Mouse (Mus musculus) ovary, postnatal 14 days (tissue): ENCODE measurements around the gene Ubac2.
A peak's percentile ranks its signal among the peaks of the same experiment; 100 is the strongest.

Source experiments
- DNase-seq: peaks from one replicate; pipeline ENCODE4 v3.0.0; 2022; ENCODE audit warnings: low spot score

Ubac2 gene

GRCm38 (mm10) chr14:121894511-121895135 lies 16.2 kb downstream of the Ubac2 start:
- no peak for DNase-seq

GRCm38 (mm10) chr14:121895316-121895715 lies 16.9 kb downstream of the Ubac2 start:
- no peak for DNase-seq

- DNase-seq = no peak
Observed at GRCm38 (mm10) chr14:121896126-121897090, 18.0 kb downstream of the Ubac2 start.

- no peak for DNase-seq
Observed at GRCm38 (mm10) chr14:121897773-121898172, 19.4 kb downstream of the Ubac2 start.

- DNase-seq = no peak
Observed at GRCm38 (mm10) chr14:121898509-121898908, 20.1 kb downstream of the Ubac2 start.

- DNase-seq = no peak
Observed at GRCm38 (mm10) chr14:121899071-121899470, 20.7 kb downstream of the Ubac2 start.

- no peak for DNase-seq
Observed at GRCm38 (mm10) chr14:121901511-121901910, 23.1 kb downstream of the Ubac2 start.

GRCm38 (mm10) chr14:121903381-121903876 lies 25.0 kb downstream of the Ubac2 start:
- DNase-seq = no peak

GRCm38 (mm10) chr14:121904754-121905153 lies 26.3 kb downstream of the Ubac2 start:
- no peak for DNase-seq

GRCm38 (mm10) chr14:121906341-121906991 lies 28.0 kb downstream of the Ubac2 start:
- no peak for DNase-seq

GRCm38 (mm10) chr14:121906992-121907681 lies 28.7 kb downstream of the Ubac2 start:
- DNase-seq = no peak

GRCm38 (mm10) chr14:121909868-121910267 lies 31.4 kb downstream of the Ubac2 start:
- no peak for DNase-seq

GRCm38 (mm10) chr14:121912501-121912900 lies 34.1 kb downstream of the Ubac2 start:
- DNase-seq = no peak

- no peak for DNase-seq
Observed at GRCm38 (mm10) chr14:121915143-121915542, 36.7 kb downstream of the Ubac2 start.

- DNase-seq = no peak
Observed at GRCm38 (mm10) chr14:121915621-121916020, 37.2 kb downstream of the Ubac2 start, which contains the start of gene Gpr18. Gene Gpr18, minus strand, starts transcription at chr14:121915781.

- DNase-seq = no peak
Observed at GRCm38 (mm10) chr14:121916311-121917094, 38.1 kb downstream of the Ubac2 start.

- no peak for DNase-seq
Observed at GRCm38 (mm10) chr14:121918266-121918665, 39.8 kb downstream of the Ubac2 start.

- DNase-seq = peak; percentile 9
Observed at GRCm38 (mm10) chr14:121919752-121920151, 41.3 kb downstream of the Ubac2 start.

GRCm38 (mm10) chr14:121920511-121921124 lies 42.2 kb downstream of the Ubac2 start:
- peak; percentile 24 for DNase-seq

GRCm38 (mm10) chr14:121922016-121922415 lies 43.6 kb downstream of the Ubac2 start:
- no peak for DNase-seq
